ENCODE assay signal across 8 mouse cellular contexts in the genomic region with DNA sequence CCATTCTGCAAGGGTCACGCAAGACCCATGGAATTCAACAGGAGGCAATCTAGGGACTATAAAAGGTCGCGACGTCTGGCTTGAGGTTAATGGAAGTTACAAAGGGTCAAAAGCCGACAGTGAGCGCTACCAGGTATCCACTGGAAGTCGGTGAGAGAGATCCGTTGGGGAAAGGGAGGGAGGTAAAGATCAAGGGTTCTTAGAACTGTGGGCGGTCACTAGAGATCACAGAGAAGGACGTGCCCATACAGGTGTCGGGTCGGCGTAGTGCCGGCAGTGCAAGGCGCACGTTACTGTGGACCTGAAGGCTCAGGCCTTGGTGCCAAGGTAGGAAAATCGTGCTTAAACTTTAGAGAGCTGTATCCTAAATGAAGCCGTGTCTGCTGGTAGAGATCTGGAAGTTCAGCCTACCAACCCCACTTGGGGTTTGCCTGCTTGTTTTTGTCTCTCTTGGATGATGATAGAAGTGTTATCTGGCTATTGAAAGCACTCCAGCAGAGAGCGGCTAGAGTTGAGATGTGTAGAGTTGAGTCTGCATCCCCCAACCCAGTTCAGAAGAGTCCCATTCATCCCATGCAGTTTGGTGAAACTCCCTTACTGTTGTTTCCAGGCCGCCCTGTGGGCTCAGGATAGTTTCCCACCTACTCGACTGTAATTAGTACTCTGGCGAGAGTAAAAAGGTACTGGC. TPM values are rescaled to one million over a fixed set of nuclear protein-coding genes. Genes with fewer than 3 reads are reported as not detected.
A peak's percentile ranks its signal among the peaks of the same experiment; 100 is the strongest.
DNase-seq lines count a peak whose midpoint lies in the region; ATAC-seq lines count a peak whose summit lies in the region.

No protein-coding gene starts in this region.

- H3K4me1 ChIP-seq in heart, embryonic 10.5 days: peaks cover 46% of the 10 kb centered on the region
- H3K4me1 ChIP-seq in brown adipose tissue, adult 24 weeks (ENCODE audit: control insufficient read depth, insufficient read depth, insufficient read length, low read length): peaks cover 12% of the 10 kb centered on the region
- peaks cover 22% of the 10 kb centered on the region for H3K4me1 ChIP-seq in hindbrain, embryonic 14.5 days (replicated peaks; ENCODE audit: control insufficient read depth, insufficient read depth, low read length)

- DNase-seq in heart, embryonic 10.5 days (ENCODE audit: low spot score): peak; percentile 72
- DNase-seq in heart, adult 8-10 months (ENCODE audit: low spot score): no peak
- no peak for DNase-seq in hindbrain, embryonic 14.5 days (ENCODE audit: low spot score)
- peak; percentile 44 for DNase-seq in lung, postnatal 10 days
- DNase-seq in natural killer cell, adult 2 months (ENCODE audit: low spot score in 2 of 2): no peak
- no peak for DNase-seq in cerebellum, adult 8-10 months
- no peak for DNase-seq in left cerebral cortex, adult 18-20 months (ENCODE audit: low spot score in 2 of 2)

- WGBS in heart, embryonic 10.5 days: 3% methylated on average over 22 of the region's 22 CpGs
- WGBS in hindbrain, embryonic 14.5 days: 5% methylated on average over 22 of the region's 22 CpGs

- peak overlapping the region; percentile 46; the same call in 1 of the 2 replicates for H3K9ac ChIP-seq in hindbrain, embryonic 14.5 days

- no peaks in the 10 kb centered on the region for H3K9me3 ChIP-seq in heart, embryonic 10.5 days
- H3K9me3 ChIP-seq in hindbrain, embryonic 14.5 days (ENCODE audit: control insufficient read depth, low read length): no peaks in the 10 kb centered on the region

- H3K27ac ChIP-seq in heart, embryonic 10.5 days: peak overlapping the region; percentile 87
- 0 out of 2 replicates have a peak overlapping the region, but pooled peaks have one; percentile 63 for H3K27ac ChIP-seq in brown adipose tissue, adult 24 weeks (replicated peaks; ENCODE audit: low read depth, low read length)
- H3K27ac ChIP-seq in hindbrain, embryonic 14.5 days: no peak overlapping the region

- H3K36me3 ChIP-seq in heart, embryonic 10.5 days: peaks cover 8% of the 10 kb centered on the region
- H3K36me3 ChIP-seq in hindbrain, embryonic 14.5 days (replicated peaks; ENCODE audit: control insufficient read depth, insufficient read depth): peaks cover 6% of the 10 kb centered on the region

- no peak for ATAC-seq in hindbrain, embryonic 14.5 days (ENCODE audit: low FRiP score)

- H3K27me3 ChIP-seq in heart, embryonic 10.5 days (ENCODE audit: insufficient read depth, poor library complexity, severe bottlenecking): peaks cover 50% of the 10 kb centered on the region
- peaks cover 75% of the 10 kb centered on the region for H3K27me3 ChIP-seq in hindbrain, embryonic 14.5 days (ENCODE audit: control insufficient read depth, insufficient read depth, low read length)

- peak overlapping the region; percentile 69 for H3K4me3 ChIP-seq in heart, embryonic 10.5 days
- H3K4me3 ChIP-seq in brown adipose tissue, adult 24 weeks (ENCODE audit: insufficient read depth, low read depth, low read length): peak overlapping the region; percentile 81
- peak overlapping the region; percentile 40 for H3K4me3 ChIP-seq in hindbrain, embryonic 14.5 days (replicated peaks; ENCODE audit: low read length)

- H3K4me2 ChIP-seq in hindbrain, embryonic 14.5 days (replicated peaks): peak overlapping the region; percentile 68

RNA-seq across cellular contexts. Expression of a gene that starts 0.6 kb away (rescaled TPM):
- polyA plus RNA-seq in heart, embryonic 10.5 days (2016; fragmentation: Nextera tagmentation; extraction: Ambion mirVana): 2.4 and 5.4 TPM in 2 replicates
- total RNA-seq in heart, adult 8-10 months (2022): under 1 TPM; 0.23 to 0.81 (median 0.42) TPM
- 0.63 and 1.5 TPM in 2 replicates for polyA plus RNA-seq in brown adipose tissue, adult 24 weeks (2012; ENCODE audit: insufficient read depth, insufficient read length, missing spikeins)
- 0.19 TPM in 1 of 2 replicates, not detected in the other for polyA plus RNA-seq in hindbrain, embryonic 14.5 days (2014; fragmentation: Nextera tagmentation; extraction: Ambion mirVana)
- not detected for total RNA-seq in left cerebral cortex, adult 18-20 months (2021)

RNA-seq across cellular contexts. Expression of a gene that starts 12.8 kb away (rescaled TPM):
- 10.6 and 13.6 TPM in 2 replicates for polyA plus RNA-seq in heart, embryonic 10.5 days (2016; fragmentation: Nextera tagmentation; extraction: Ambion mirVana)
- total RNA-seq in heart, adult 8-10 months (2022): 10 to 100 TPM in 1 of 4 experiments, 1 to 10 TPM in 3; 7.7 to 10.0 (median 9.4) TPM
- polyA plus RNA-seq in brown adipose tissue, adult 24 weeks (2012; ENCODE audit: insufficient read depth, insufficient read length, missing spikeins): 7.8 and 13.4 TPM in 2 replicates
- 7.9 and 9.1 TPM in 2 replicates for polyA plus RNA-seq in hindbrain, embryonic 14.5 days (2014; fragmentation: Nextera tagmentation; extraction: Ambion mirVana)
- 10 to 100 TPM; 25.8 to 28.3 TPM for total RNA-seq in left cerebral cortex, adult 18-20 months (2021)

RNA-seq across cellular contexts. Expression of a gene that starts 31.3 kb away (rescaled TPM):
- polyA plus RNA-seq in heart, embryonic 10.5 days (2016; fragmentation: Nextera tagmentation; extraction: Ambion mirVana): 47.3 and 67.8 TPM in 2 replicates
- 10 to 100 TPM in 1 of 4 experiments, 1 to 10 TPM in 3; 6.9 to 10.8 (median 9.6) TPM for total RNA-seq in heart, adult 8-10 months (2022)
- polyA plus RNA-seq in brown adipose tissue, adult 24 weeks (2012; ENCODE audit: insufficient read depth, insufficient read length, missing spikeins): 24.6 and 40.2 TPM in 2 replicates
- polyA plus RNA-seq in hindbrain, embryonic 14.5 days (2014; fragmentation: Nextera tagmentation; extraction: Ambion mirVana): 65.8 and 67.3 TPM in 2 replicates
- 10 to 100 TPM; 21.0 to 24.4 TPM for total RNA-seq in left cerebral cortex, adult 18-20 months (2021)

Comparison
In these comparisons a context has a peak if more than half of its experiments do, and no peak if none do; other contexts are left out.
1. DNase-seq: peak in heart, embryonic 10.5 days (single experiment) and lung, postnatal 10 days (single experiment); none in heart, adult 8-10 months (single experiment), hindbrain, embryonic 14.5 days (single experiment), natural killer cell, adult 2 months (0 of 2), cerebellum, adult 8-10 months (single experiment) and left cerebral cortex, adult 18-20 months (0 of 2).
2. Peak in every context shown above with its lines, with median percentiles within 50 percentile points of each other: H3K4me3 ChIP-seq.